ENCODE assay signal across 9 mouse cellular contexts in genomic region chr4:57717354-57717753, GRCm38 (mm10). TPM values are rescaled to one million over a fixed set of nuclear protein-coding genes. Genes with fewer than 3 reads are reported as not detected.
DNase-seq lines count a peak whose midpoint lies in the region; ATAC-seq lines count a peak whose summit lies in the region.
"Had no signal": no experiment of that assay in that cellular context is flagged by ENCODE, and none has a peak within 500 bp of the region (broad histone marks: within the 10 kb centered on the region; RNA-seq: fewer than 3 reads in every experiment).

TSS of gene Akap2 (plus strand) at chr4:57717657.

- H3K27me3 ChIP-seq in heart, embryonic 15.5 days: no peaks in the 10 kb centered on the region
- H3K27me3 ChIP-seq: liver, embryonic 13.5 days had no signal

- H3K4me3 ChIP-seq in brown adipose tissue, adult 24 weeks (ENCODE audit: insufficient read depth, low read depth, low read length): no peak within 1 kb of the TSS
- no peak within 1 kb of the TSS for H3K4me3 ChIP-seq in heart, embryonic 15.5 days
- H3K4me3 ChIP-seq: liver, embryonic 13.5 days had no signal

- WGBS in heart, embryonic 15.5 days: 89% methylated on average over 9 of the region's 9 CpGs

- H3K9me3 ChIP-seq in heart, embryonic 15.5 days (replicated peaks): no peaks in the 10 kb centered on the region
- H3K9me3 ChIP-seq: liver, embryonic 13.5 days had no signal

- no peaks in the 10 kb centered on the region for H3K36me3 ChIP-seq in heart, embryonic 15.5 days
- H3K36me3 ChIP-seq: liver, embryonic 13.5 days had no signal

- no peak for DNase-seq in layer of hippocampus, adult 18-20 months (ENCODE audit: low spot score in 2 of 2)
- no peak for DNase-seq in layer of hippocampus, adult 11-12 months (ENCODE audit: low spot score)
- no peak for DNase-seq in left cerebral cortex, postnatal 4 days
- no peak for DNase-seq in right cerebral cortex, adult 2 months (ENCODE audit: low spot score in 2 of 2)
- DNase-seq in spleen, postnatal 14 days (ENCODE audit: low spot score in 2 of 2): no peak
- no peak for DNase-seq in urinary bladder, adult 18-20 months (ENCODE audit: low spot score in 2 of 2)
- DNase-seq: liver, embryonic 13.5 days had no signal

- intact Hi-C loops in left cerebral cortex, postnatal 4 days (cut with DNase I): no loop called here

- peaks cover 8% of the 10 kb centered on the region; the same call in 1 of the 2 replicates for H3K4me1 ChIP-seq in brown adipose tissue, adult 24 weeks (ENCODE audit: control insufficient read depth, insufficient read depth, insufficient read length, low read length)
- H3K4me1 ChIP-seq in heart, embryonic 15.5 days (replicated peaks): peaks cover 8% of the 10 kb centered on the region
- H3K4me1 ChIP-seq: liver, embryonic 13.5 days had no signal

- no peak within 1 kb of the TSS for H3K9ac ChIP-seq in heart, embryonic 15.5 days
- H3K9ac ChIP-seq: liver, embryonic 13.5 days had no signal

- no peak within 1 kb of the TSS for H3K27ac ChIP-seq in brown adipose tissue, adult 24 weeks (replicated peaks; ENCODE audit: low read depth, low read length)
- no peak within 1 kb of the TSS for H3K27ac ChIP-seq in heart, embryonic 15.5 days
- H3K27ac ChIP-seq: liver, embryonic 13.5 days had no signal

- ATAC-seq in heart, embryonic 15.5 days (replicated peaks; ENCODE audit: insufficient number of reproducible peaks, insufficient read depth, low FRiP score, low read depth): no peak

- no peak within 1 kb of the TSS for H3K4me2 ChIP-seq in heart, embryonic 15.5 days
- H3K4me2 ChIP-seq: liver, embryonic 13.5 days had no signal

RNA-seq across cellular contexts. Expression of gene Akap2, which starts in this region (rescaled TPM):
- total RNA-seq in layer of hippocampus, adult 18-20 months (2021): 10 to 100 TPM; 52.0 to 53.2 TPM
- 30.6 and 41.6 TPM in 2 replicates for polyA plus RNA-seq in brown adipose tissue, adult 24 weeks (2012; ENCODE audit: insufficient read depth, insufficient read length, missing spikeins)
- polyA plus RNA-seq in heart, embryonic 15.5 days (2015; fragmentation: Nextera tagmentation; extraction: Ambion mirVana): 40.0 and 48.5 TPM in 2 replicates
- total RNA-seq in left cerebral cortex, postnatal 4 days (2021): 10 to 100 TPM; 21.0 to 27.5 TPM
